Mouse (Mus musculus): ENCODE measurements at regions not wholly inside any gene's neighbourhood (a gene's known extent, or its start where the extent isn't known, plus 50 kb on each side); places are given as distances from the start of the nearest gene placed in this dataset.

GRCm38 (mm10) chr3:82781464-82781863 lies 94.8 kb downstream of the Rbm46 start:
- Histone ChIP-seq H3K36me3 (no peaks in the 10 kb centered on the region), H3K9ac (replicated peaks) (no peak overlapping the region), H3K4me2 (replicated peaks) (no peak overlapping the region), H3K4me1 (replicated peaks) (no peaks in the 10 kb centered on the region), H3K9me3 (no peaks in the 10 kb centered on the region), H3K27ac (no peak overlapping the region), H3K4me3 (replicated peaks) (no peak overlapping the region), H3K27me3 (no peaks in the 10 kb centered on the region)
- WGBS, result 82% methylated on average over 1 of the region's 1 CpGs
- no peak for ATAC-seq

DNA sequence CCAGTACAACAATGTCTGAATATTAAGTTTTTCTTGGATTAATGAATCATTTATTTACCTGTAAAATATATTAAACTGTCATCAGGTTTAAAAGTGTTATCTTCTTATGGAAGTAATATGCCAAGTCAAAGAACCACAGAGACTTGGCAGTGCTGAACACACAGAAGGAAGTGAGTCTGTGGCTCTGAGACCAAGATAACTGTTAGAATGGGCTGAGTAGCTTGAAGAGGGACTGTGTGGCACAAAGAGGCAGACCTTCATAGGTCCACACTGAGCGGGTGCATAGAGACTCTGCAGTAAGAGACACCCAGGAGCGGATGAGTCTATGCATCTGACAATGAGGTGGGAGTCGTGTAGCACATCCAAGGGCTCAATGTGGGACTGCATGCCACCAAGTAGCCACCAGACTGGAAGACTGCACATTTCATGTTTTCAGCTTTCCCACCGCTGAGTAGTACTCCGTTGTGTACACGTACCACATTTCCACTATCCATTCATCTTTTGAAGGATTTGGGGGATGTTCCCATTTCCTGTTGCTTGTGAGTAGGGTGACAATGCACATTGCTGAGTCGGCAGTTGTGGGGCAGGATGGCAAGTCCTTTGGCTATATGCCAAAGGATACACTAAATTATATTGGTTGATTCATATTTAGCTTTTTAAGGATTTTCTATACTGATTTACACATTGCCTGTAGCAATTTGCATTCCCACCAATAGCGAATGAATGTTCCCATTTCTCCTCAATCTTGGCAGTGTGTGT lies 105.6 kb downstream of the Rbm46 start:
- no peak overlapping the region for H3K4me2 ChIP-seq (replicated peaks)
- ATAC-seq, result no peak

DNA sequence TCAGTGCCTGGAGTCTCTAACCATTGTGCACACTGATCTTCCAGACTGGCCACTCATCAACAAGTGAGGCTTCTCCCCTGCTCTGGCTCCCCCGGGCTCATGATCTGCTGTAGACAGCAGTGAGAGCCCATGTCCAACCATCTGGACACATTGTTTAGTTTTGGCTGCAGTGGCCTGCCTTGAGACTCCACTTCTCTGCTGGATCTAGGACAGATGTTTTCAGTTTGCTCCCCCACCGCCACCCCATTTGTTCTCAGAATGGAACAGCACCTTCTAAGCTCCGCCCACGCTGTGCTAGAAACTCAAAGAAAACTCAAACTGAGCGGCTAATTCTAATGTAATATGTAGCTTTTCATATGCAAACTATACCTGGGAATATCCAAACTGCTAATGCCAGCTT lies 108.8 kb downstream of the Rbm46 start:
- Histone ChIP-seq H3K9me3 (no peaks in the 10 kb centered on the region), H3K36me3 (no peaks in the 10 kb centered on the region), H3K27ac (no peak overlapping the region), H3K4me1 (replicated peaks) (no peaks in the 10 kb centered on the region), H3K4me2 (replicated peaks) (no peak overlapping the region), H3K27me3 (no peaks in the 10 kb centered on the region), H3K4me3 (replicated peaks) (no peak overlapping the region), H3K9ac (replicated peaks) (no peak overlapping the region)
- WGBS, result 67% methylated on average over 5 of the region's 5 CpGs
- no peak for ATAC-seq

More for the DNA sequence above, 105.6 kb downstream of the Rbm46 start:
- H3K4me1 ChIP-seq (replicated peaks), result no peaks in the 10 kb centered on the region
- H3K9ac ChIP-seq (replicated peaks), result no peak overlapping the region
- no peak overlapping the region for H3K27ac ChIP-seq
- H3K9me3 ChIP-seq, result no peaks in the 10 kb centered on the region
- 93% methylated on average over 8 of the region's 8 CpGs for WGBS
- H3K4me3 ChIP-seq (replicated peaks), result no peak overlapping the region
- no peaks in the 10 kb centered on the region for H3K27me3 ChIP-seq
- H3K36me3 ChIP-seq, result no peaks in the 10 kb centered on the region

- 83% methylated on average over 2 of the region's 2 CpGs for WGBS
- ATAC-seq, result no peak
Observed at GRCm38 (mm10) chr3:82759946-82760345, 116.3 kb downstream of the Rbm46 start.

GRCm38 (mm10) chr3:82758967-82759366 lies 117.3 kb downstream of the Rbm46 start:
- Histone ChIP-seq H3K4me2 (replicated peaks) (no peak overlapping the region), H3K4me1 (replicated peaks) (no peaks in the 10 kb centered on the region), H3K4me3 (replicated peaks) (no peak overlapping the region), H3K27ac (no peak overlapping the region), H3K9me3 (no peaks in the 10 kb centered on the region), H3K36me3 (no peaks in the 10 kb centered on the region), H3K9ac (replicated peaks) (no peak overlapping the region), H3K27me3 (no peaks in the 10 kb centered on the region)
- 72% methylated on average over 1 of the region's 1 CpGs for WGBS
- no peak for ATAC-seq

More at GRCm38 (mm10) chr3:82759946-82760345, 116.3 kb downstream of the Rbm46 start:
- Histone ChIP-seq H3K4me1 (replicated peaks) (no peaks in the 10 kb centered on the region), H3K9me3 (no peaks in the 10 kb centered on the region), H3K36me3 (no peaks in the 10 kb centered on the region), H3K27me3 (no peaks in the 10 kb centered on the region), H3K4me3 (replicated peaks) (no peak overlapping the region), H3K9ac (replicated peaks) (no peak overlapping the region), H3K4me2 (replicated peaks) (no peak overlapping the region), H3K27ac (no peak overlapping the region)

DNA sequence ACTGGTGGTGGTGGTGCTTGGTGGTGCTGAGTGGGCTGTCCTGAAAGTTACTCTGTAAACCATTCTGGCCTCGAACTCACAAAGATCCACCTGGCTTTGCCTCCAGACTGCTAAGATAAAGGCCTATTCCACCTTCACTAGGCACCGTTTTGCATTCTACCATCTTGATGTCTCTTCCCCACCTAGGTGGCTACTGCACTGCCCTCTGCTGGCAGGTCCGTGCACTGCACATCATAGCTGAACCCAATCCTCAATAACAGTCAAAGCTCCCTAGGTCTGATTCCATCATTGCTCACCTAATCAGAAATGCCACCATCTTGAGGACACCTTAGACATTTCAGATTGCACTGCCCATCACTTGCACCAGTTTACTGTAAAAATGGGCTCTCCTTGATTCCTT lies 150.7 kb downstream of the Rbm46 start:
- Histone ChIP-seq H3K9ac (replicated peaks) (no peak overlapping the region), H3K36me3 (no peaks in the 10 kb centered on the region), H3K4me1 (replicated peaks) (no peaks in the 10 kb centered on the region), H3K9me3 (no peaks in the 10 kb centered on the region), H3K27me3 (no peaks in the 10 kb centered on the region), H3K4me3 (replicated peaks) (no peak overlapping the region), H3K4me2 (replicated peaks) (no peak overlapping the region), H3K27ac (no peak overlapping the region)
- ATAC-seq, result no peak
- WGBS, result 36% methylated on average over 3 of the region's 3 CpGs

DNA sequence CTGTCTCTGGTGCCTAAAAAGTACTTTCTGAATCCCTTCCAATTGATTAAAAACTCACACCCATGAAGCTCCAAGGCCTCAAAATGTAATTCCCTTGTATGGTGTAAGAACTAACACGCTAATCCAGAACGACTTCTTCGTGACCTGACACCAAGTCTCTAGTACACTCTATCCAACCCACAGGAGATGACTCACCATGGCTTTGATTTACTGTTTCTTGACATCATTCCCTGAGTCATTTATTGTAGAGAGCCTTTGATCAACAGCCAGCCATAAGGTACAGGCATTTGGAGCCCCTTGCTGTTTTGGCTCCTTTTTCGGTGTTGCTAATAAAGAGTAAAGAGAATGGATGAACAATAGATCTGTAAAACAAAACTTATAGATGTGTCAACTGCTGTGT lies 159.7 kb upstream of the Npy2r start:
- H3K9ac ChIP-seq (replicated peaks), result no peak overlapping the region
- 91% methylated on average over 4 of the region's 4 CpGs for WGBS
- H3K4me1 ChIP-seq (replicated peaks), result no peaks in the 10 kb centered on the region

GRCm38 (mm10) chr3:82692131-82692530 lies 144.2 kb upstream of the Npy2r start:
- ATAC-seq, result no peak
- Histone ChIP-seq H3K4me3 (replicated peaks) (no peak overlapping the region), H3K9ac (replicated peaks) (no peak overlapping the region), H3K4me1 (replicated peaks) (no peaks in the 10 kb centered on the region), H3K4me2 (replicated peaks) (no peak overlapping the region), H3K27me3 (no peaks in the 10 kb centered on the region), H3K9me3 (no peaks in the 10 kb centered on the region), H3K27ac (no peak overlapping the region), H3K36me3 (no peaks in the 10 kb centered on the region)
- WGBS, result 96% methylated on average over 2 of the region's 2 CpGs

More for the DNA sequence above, 159.7 kb upstream of the Npy2r start:
- no peak overlapping the region for H3K4me2 ChIP-seq (replicated peaks)
- no peaks in the 10 kb centered on the region for H3K36me3 ChIP-seq
- H3K9me3 ChIP-seq, result no peaks in the 10 kb centered on the region
- no peak overlapping the region for H3K27ac ChIP-seq
- H3K4me3 ChIP-seq (replicated peaks), result no peak overlapping the region
- no peak for ATAC-seq
- H3K27me3 ChIP-seq, result no peaks in the 10 kb centered on the region

DNA sequence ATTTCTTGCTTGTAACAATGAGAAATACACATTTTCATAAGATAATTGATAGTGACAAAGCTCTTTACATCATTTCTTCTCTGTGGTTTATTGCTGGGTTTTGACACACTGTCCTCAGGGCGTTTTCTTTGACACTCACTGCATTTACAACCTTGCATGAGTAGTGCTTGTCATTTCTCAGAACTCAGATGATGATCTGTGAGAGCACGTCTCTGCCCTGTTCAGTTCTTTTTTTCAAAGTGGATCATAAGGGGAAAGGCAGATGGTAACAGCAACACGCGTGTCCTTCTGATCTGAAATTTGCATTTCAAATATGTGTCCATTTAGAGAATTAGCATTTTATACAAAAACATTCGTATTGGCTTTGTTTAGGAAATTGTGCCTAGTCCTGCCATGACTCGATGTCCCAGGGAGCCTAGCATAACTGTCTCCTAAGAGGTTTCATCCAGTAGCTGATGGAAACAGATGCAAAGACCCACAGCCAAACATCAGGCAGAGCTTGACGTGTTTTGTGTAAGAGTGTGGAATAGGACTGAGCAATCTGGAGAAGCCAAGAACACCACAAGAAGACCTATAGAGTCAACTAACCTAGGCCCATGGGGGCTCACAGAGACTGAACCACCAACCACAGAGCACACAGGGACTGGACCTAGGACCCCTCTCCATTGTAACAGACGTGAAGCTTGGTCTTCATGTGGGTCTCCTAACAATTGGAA lies 108.4 kb upstream of the Npy2r start:
- no peaks in the 10 kb centered on the region for H3K9me3 ChIP-seq
- H3K4me1 ChIP-seq (replicated peaks), result peaks cover 6% of the 10 kb centered on the region; the same call in 1 of the 2 replicates
- H3K27ac ChIP-seq, result no peak overlapping the region
- no peaks in the 10 kb centered on the region for H3K27me3 ChIP-seq
- 64% methylated on average over 8 of the region's 8 CpGs for WGBS
- no peak overlapping the region for H3K4me2 ChIP-seq (replicated peaks)
- peak; percentile 74 for ATAC-seq
- H3K36me3 ChIP-seq, result no peaks in the 10 kb centered on the region
- H3K4me3 ChIP-seq (replicated peaks), result no peak overlapping the region
- H3K9ac ChIP-seq (replicated peaks), result no peak overlapping the region

GRCm38 (mm10) chr3:82652346-82652745 lies 104.5 kb upstream of the Npy2r start:
- peaks cover 6% of the 10 kb centered on the region; the same call in 1 of the 2 replicates for H3K4me1 ChIP-seq (replicated peaks)
- no peaks in the 10 kb centered on the region for H3K36me3 ChIP-seq
- no peak overlapping the region for H3K4me2 ChIP-seq (replicated peaks)
- H3K9me3 ChIP-seq, result no peaks in the 10 kb centered on the region
- H3K4me3 ChIP-seq (replicated peaks), result no peak overlapping the region
- no peak overlapping the region for H3K27ac ChIP-seq
- no peak for ATAC-seq
- 63% methylated on average over 2 of the region's 2 CpGs for WGBS
- no peak overlapping the region for H3K9ac ChIP-seq (replicated peaks)
- no peaks in the 10 kb centered on the region for H3K27me3 ChIP-seq

- Histone ChIP-seq H3K9ac (replicated peaks) (no peak overlapping the region), H3K36me3 (no peaks in the 10 kb centered on the region), H3K4me3 (replicated peaks) (no peak overlapping the region), H3K9me3 (no peaks in the 10 kb centered on the region), H3K4me1 (replicated peaks) (no peaks in the 10 kb centered on the region), H3K27me3 (no peaks in the 10 kb centered on the region), H3K4me2 (replicated peaks) (no peak overlapping the region), H3K27ac (no peak overlapping the region)
- no peak for ATAC-seq
- WGBS, result 87% methylated on average over 2 of the region's 2 CpGs
Observed at GRCm38 (mm10) chr3:82640052-82640451, 92.2 kb upstream of the Npy2r start.

GRCm38 (mm10) chr3:82636666-82637065 lies 88.8 kb upstream of the Npy2r start:
- no peaks in the 10 kb centered on the region for H3K4me1 ChIP-seq (replicated peaks)
- no peak overlapping the region for H3K27ac ChIP-seq
- H3K4me3 ChIP-seq (replicated peaks), result no peak overlapping the region
- H3K4me2 ChIP-seq (replicated peaks), result no peak overlapping the region
- no peaks in the 10 kb centered on the region for H3K36me3 ChIP-seq
- H3K9me3 ChIP-seq, result no peaks in the 10 kb centered on the region
- H3K27me3 ChIP-seq, result no peaks in the 10 kb centered on the region
- no peak overlapping the region for H3K9ac ChIP-seq (replicated peaks)
- WGBS, result 16% methylated on average over 3 of the region's 3 CpGs
- peak; percentile 74 for ATAC-seq

Data from midbrain, embryonic 13.5 days (tissue).